Mouse (Mus musculus) gonadal fat pad, adult 2 months (tissue): ENCODE results near the gene Tmem25. TPM values are rescaled to one million over a fixed set of nuclear protein-coding genes. Genes with fewer than 3 reads are reported as not detected.
"Not testable (repeated sequence)": the region's sequence is repeated elsewhere in the genome, so short reads cannot be mapped to it uniquely, and the experiment has no call there.

ENCODE experiments used
- DNase-seq: peaks from one replicate; pipeline ENCODE4 v3.0.0-alpha.2; 2012; ENCODE audit warnings: low read depth
- polyA plus RNA-seq: library from polyadenylated mRNA; depleted of rRNA; stranded (reverse); fragments of >200 nt; gene quantifications from 2 replicates; pipeline ENCODE4 v1.2.3, GENCODE M21; 2012; rRNA removed

Gene Tmem25
- polyA plus RNA-seq, 1 experiment, result 3.3 TPM

DNA sequence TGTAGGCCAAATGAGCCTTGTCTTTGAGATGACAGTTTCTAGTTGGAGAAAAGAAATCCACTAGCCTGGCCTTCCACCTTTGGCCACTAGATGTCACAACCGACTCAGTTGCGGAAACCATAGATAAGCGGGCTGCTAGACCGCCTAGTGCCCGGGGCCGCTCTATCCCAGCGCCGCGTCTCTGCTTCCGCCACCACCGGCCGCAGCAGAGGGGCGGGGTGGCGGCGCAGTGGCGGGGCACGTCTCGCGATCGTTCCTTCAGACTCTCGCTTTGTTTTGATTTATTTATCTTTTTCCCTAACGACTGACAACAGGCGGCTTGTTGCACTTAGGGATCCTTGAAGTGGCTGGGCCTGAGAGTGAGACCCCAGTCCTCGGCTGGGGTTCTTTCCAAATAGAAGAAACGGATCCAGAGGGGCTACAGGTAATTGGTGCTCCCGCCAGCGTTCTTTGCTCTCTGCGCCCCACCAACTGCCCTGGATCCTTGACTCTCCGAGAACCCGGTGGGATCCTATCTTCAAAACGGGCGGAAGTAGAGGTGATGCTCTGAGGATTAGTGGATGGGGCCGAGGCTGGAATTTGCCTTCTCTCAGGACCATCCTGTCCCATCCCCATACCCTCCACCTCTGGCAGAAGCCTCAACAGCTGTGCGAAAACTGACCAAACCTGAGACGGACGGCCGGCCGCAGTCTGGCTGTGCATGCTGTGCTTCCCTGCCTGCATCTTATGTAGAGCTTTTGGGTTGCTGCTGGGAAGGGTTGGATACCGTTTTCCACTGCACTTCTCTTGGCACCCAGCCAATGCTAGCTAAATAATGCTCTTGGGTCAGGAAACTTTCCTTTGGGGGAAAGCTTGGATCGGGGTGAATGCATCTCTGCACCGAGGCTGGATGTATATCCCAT is 26.1 kb downstream of the Tmem25 start:
- peak; percentile 49 for DNase-seq

GRCm38 (mm10) chr9:44772392-44772749 is 26.7 kb downstream of the Tmem25 start:
- DNase-seq, result no peak

DNA sequence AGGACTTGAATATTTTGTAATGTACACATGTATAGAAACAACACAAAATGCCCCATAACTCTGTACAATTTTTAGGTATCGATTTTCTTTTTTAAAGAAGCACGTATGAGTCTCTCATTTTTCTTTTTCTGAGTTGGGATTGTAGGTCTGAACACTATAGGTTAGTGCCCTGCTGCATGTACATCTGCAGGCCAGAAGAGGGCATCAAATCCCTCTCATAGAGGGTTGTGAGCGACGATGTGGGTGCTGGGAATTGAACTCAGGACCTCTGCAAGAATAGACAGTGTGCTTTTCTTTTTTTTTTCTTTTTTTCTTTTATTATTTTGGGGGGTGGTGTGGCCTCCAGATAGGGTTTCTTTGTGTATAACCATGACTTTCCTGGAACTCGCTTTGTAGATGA is 27.7 kb downstream of the Tmem25 start:
- no peak for DNase-seq

- DNase-seq, result not testable (repeated sequence)
These were observed 31.1 kb downstream of the Tmem25 start for GRCm38 (mm10) chr9:44768029-44768394.

- no peak for DNase-seq
These were observed 31.7 kb downstream of the Tmem25 start, which contains the start of the genes Arcn1 and Ift46 for GRCm38 (mm10) chr9:44767101-44768028. Gene Arcn1, minus strand, starts transcription at chr9:44767845. Gene Ift46, plus strand, starts transcription at chr9:44767908.

DNA sequence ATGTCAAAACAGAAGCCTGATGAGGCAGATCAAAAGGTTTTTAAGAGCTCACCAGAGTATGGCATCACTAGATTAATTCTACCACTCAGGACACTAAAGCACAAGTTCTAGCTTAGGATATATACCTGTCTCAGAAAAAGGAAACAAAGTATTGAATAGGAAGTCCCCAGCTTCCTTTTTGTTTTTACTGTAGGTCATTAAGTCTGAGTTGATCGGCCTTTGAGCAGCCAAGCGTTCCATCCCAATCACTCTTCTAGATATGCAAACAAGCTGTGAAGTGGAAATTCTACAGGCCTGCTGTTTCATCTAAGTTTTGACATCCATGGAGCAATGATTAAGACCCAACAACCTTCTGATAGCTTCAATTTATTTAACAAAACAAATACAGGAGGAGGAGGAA is 38.2 kb downstream of the Tmem25 start:
- DNase-seq, result no peak

GRCm38 (mm10) chr9:44748473-44748872 is 50.6 kb downstream of the Tmem25 start:
- no peak for DNase-seq

DNA sequence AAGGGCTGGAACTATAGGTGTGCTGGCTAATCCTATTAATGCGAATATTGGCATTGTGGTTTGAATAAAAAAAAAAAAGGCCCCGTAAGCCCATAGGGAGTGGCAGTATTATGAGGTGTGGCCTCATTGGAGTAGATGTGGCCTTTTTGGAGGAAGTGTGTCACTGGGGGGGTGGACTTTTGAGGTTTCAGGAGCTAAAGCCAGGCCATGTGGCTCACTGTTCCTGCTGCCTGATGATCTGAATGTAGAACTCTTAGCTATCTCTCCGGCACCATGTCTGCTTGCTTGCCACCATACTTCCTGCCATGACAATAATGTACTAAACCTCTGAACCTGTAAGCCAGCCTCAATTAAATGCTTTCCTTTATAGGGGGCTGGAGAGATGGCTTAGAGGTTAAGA is 51.8 kb downstream of the Tmem25 start:
- no peak for DNase-seq

DNA sequence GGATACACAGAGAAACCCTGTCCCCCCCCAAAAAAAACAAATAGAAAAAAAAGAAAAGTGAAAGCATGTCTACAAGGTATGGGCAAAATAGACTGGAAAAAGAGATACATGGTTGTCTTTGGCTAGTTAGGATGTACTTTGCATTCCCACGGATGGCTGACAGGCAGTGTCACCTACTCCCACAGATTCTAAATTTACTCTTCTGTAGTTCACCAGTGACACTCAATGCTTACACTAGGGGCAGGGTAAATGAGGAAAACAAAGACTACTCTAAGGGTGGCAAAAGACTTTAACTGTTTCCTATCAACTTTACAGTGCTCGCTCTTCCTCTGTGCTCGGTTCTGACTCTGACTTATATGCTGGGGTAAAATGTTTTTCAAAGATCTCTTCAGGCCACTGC is 52.4 kb downstream of the Tmem25 start:
- no peak for DNase-seq

- DNase-seq, result no peak
These were observed 53.7 kb downstream of the Tmem25 start for GRCm38 (mm10) chr9:44745371-44745770.

Other genes with a start within 250 kb of the Tmem25 start
- gene Cxcr5, start 237.4 kb downstream of the Tmem25 start, polyA plus RNA-seq, result 0.88 and 1.2 TPM in 2 replicates
- 22.8 and 32.0 TPM in 2 replicates for gene Ddx6, start 194.4 kb downstream of the Tmem25 start, polyA plus RNA-seq
- 0.45 TPM in 1 of 2 replicates, not detected in the other for gene Treh, start 126.1 kb downstream of the Tmem25 start, polyA plus RNA-seq
- gene Phldb1, start 64.1 kb downstream of the Tmem25 start, polyA plus RNA-seq, result 90.2 and 117 TPM in 2 replicates
- 60.6 and 60.8 TPM in 2 replicates for gene Arcn1, start 31.5 kb downstream of the Tmem25 start, polyA plus RNA-seq
- gene Ift46, start 31.4 kb downstream of the Tmem25 start, polyA plus RNA-seq, result 55.0 and 67.3 TPM in 2 replicates
- gene Ttc36, start 3.8 kb upstream of the Tmem25 start, polyA plus RNA-seq, result 1.3 and 3.0 TPM in 2 replicates
- gene Kmt2a, start 82.0 kb upstream of the Tmem25 start, polyA plus RNA-seq, result 12.9 and 19.1 TPM in 2 replicates
- gene Atp5l, start 121.4 kb upstream of the Tmem25 start, polyA plus RNA-seq, result 338 and 450 TPM in 2 replicates
- 17.0 and 21.1 TPM in 2 replicates for gene Ube4a, start 166.3 kb upstream of the Tmem25 start, polyA plus RNA-seq
- 0.28 and 0.31 TPM in 2 replicates for gene Cd3g, start 181.1 kb upstream of the Tmem25 start, polyA plus RNA-seq
- gene Cd3d, start 182.5 kb upstream of the Tmem25 start, polyA plus RNA-seq, result 0.22 and 0.36 TPM in 2 replicates
- gene Cd3e, start 210.3 kb upstream of the Tmem25 start, polyA plus RNA-seq, result 0.58 and 0.75 TPM in 2 replicates
- gene Mpzl2, start 240.5 kb upstream of the Tmem25 start, polyA plus RNA-seq, result 28.8 and 30.3 TPM in 2 replicates